Mouse (Mus musculus) megakaryocyte, embryonic 14.5 days (primary cell): ENCODE measurements around the gene Vwa3a.

ENCODE experiments used
- FLI1 ChIP-seq: IDR thresholded peaks from 2 replicates; pipeline ENCODE4 v1.6.1; 2012; ENCODE audit warnings: low read length, inconsistent platforms, mixed read lengths
- GATA1 ChIP-seq: IDR thresholded peaks from 3 replicates; pipeline ENCODE4 v1.6.1; 2012; ENCODE audit warnings: mixed read lengths, low read length, inconsistent platforms, borderline replicate concordance

- no peak for TF ChIP-seq GATA1
- TF ChIP-seq FLI1: no peak
These were observed 12.2 kb downstream of the Vwa3a start for GRCm38 (mm10) chr7:120751330-120751729.
